Mouse (Mus musculus) ES-E14 (cell line): Measurements from ENCODE around the gene Cyp2d40.

Experiments used
- CHD2 ChIP-seq: IDR thresholded peaks from 2 replicates; pipeline ENCODE4 v1.6.1; 2014; ENCODE audit warnings: mild to moderate bottlenecking, low read depth, low read length, inconsistent platforms
- MAFK ChIP-seq: IDR thresholded peaks from 2 replicates; pipeline ENCODE4 v1.6.1; 2014; ENCODE audit warnings: mild to moderate bottlenecking, low read depth, low read length, inconsistent platforms; ENCODE audit not compliant: insufficient read depth
- ZC3H11A ChIP-seq: IDR thresholded peaks from 2 replicates; pipeline ENCODE4 v1.6.1; 2012; ENCODE audit warnings: low read depth, mild to moderate bottlenecking, inconsistent platforms, low read length, borderline replicate concordance

DNA sequence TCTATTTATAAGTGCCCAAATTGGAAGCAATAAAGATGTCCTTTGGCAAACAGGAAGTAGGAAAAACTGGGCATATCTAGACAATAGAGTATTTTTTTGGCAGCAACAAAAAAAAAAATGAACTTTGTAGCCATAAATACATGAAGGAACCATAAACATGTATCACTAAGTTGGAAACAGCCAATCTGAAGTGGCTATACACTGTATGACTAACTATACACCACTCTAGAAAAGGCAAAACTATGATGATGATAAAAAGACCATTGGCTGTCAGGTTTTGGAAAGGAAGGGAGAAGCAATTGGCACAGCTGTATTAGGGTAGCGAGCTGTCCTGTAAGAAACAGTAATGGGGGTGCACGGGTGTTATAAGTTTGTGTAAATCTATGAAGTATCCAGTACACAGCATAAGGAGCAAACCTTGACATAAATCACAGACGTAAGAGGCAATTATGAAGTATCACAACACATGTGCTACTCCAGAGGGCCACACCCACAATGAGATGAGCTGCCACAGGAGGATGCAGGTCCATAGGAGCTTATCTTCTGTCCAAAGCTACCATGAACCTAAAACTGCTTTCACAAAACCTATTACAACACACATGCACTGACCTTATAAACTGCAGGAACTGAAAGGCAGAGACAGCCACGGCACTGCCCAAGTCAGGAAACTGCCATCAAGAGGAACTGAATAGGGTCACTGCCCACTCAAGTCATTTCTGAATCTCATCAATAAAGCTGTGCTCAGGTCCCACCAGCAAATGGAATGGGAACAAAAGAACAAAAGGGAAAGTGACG is 43.2 kb upstream of the Cyp2d40 start:
- no peak for TF ChIP-seq CHD2
- TF ChIP-seq MAFK, result no peak
- TF ChIP-seq ZC3H11A, result no peak
